Mouse (Mus musculus) bone marrow, adult 2 months (tissue): ENCODE results near the gene Exoc3l4.

Experiments used
- CTCF ChIP-seq: fragments of 200-500 bp; IDR thresholded peaks from 2 replicates; pipeline ENCODE4 v1.5.1; 2011; ENCODE audit warnings: low read length, control low read depth; ENCODE audit not compliant: control insufficient read depth, insufficient read depth
- POLR2A ChIP-seq: fragments of 200-500 bp; IDR thresholded peaks from 2 replicates; pipeline ENCODE4 v1.6.1; 2011; ENCODE audit warnings: low read depth, mild to moderate bottlenecking, control low read depth, low read length, borderline replicate concordance; ENCODE audit not compliant: control insufficient read depth

GRCm38 (mm10) chr12:111428364-111428763, 11.5 kb downstream of the Exoc3l4 start:
- TF ChIP-seq POLR2A: no peak
- TF ChIP-seq CTCF: no peak
